In genomic region chr1:170907456-170908191, GRCm38 (mm10) we compare ENCODE assay signal across 9 mouse cellular contexts. TPM values are rescaled to one million over a fixed set of nuclear protein-coding genes. Genes with fewer than 3 reads are reported as not detected.
A peak's percentile ranks its signal among the peaks of the same experiment; 100 is the strongest.
DNase-seq lines count a peak whose midpoint lies in the region; ATAC-seq and TF ChIP-seq lines count a peak whose summit lies in the region.
"Had no signal": no experiment of that assay in that cellular context is flagged by ENCODE, and none has a peak within 500 bp of the region (broad histone marks: within the 10 kb centered on the region; RNA-seq: fewer than 3 reads in every experiment).

No protein-coding gene starts in this region.

- H3K27me3 ChIP-seq in forebrain, embryonic 14.5 days (replicated peaks; ENCODE audit: control insufficient read depth, insufficient read depth, low read length): peaks cover 44% of the 10 kb centered on the region
- peaks cover 35% of the 10 kb centered on the region for H3K27me3 ChIP-seq in intestine, postnatal 0 days (replicated peaks; ENCODE audit: control insufficient read depth, insufficient read depth, low read length)
- peaks cover 46% of the 10 kb centered on the region for H3K27me3 ChIP-seq in liver, embryonic 16.5 days (ENCODE audit: control insufficient read depth, insufficient read depth, low read depth, low read length)

- H3K27ac ChIP-seq in forebrain, embryonic 14.5 days (ENCODE audit: low read depth, low read length): no peak overlapping the region
- no peak overlapping the region for H3K27ac ChIP-seq in intestine, postnatal 0 days (ENCODE audit: low read depth, low read length)
- H3K27ac ChIP-seq in liver, embryonic 16.5 days (ENCODE audit: low read length): no peak overlapping the region

- TF ChIP-seq CTCF in intestine, postnatal 0 days (IDR thresholded peaks at IDR 0.05; ENCODE audit: low read depth): peak; percentile 17; the same call in 1 of the 2 replicates

- peak; percentile 83 for ATAC-seq in forebrain, embryonic 14.5 days
- ATAC-seq in intestine, postnatal 0 days: peak; percentile 38
- ATAC-seq in liver, embryonic 16.5 days (ENCODE audit: low read depth): no peak

- peak overlapping the region; percentile 53 for H3K4me3 ChIP-seq in forebrain, embryonic 14.5 days (ENCODE audit: low read depth, low read length)
- peak overlapping the region; percentile 35 for H3K4me3 ChIP-seq in intestine, postnatal 0 days (ENCODE audit: low read depth, low read length)
- H3K4me3 ChIP-seq in liver, embryonic 16.5 days (ENCODE audit: low read depth, low read length): peak overlapping the region; percentile 40
- H3K4me3 ChIP-seq: myocyte had no signal

- H3K9ac ChIP-seq in forebrain, embryonic 14.5 days (ENCODE audit: low read length): peak overlapping the region; percentile 67
- no peak overlapping the region for H3K9ac ChIP-seq in intestine, postnatal 0 days (ENCODE audit: low read depth, low read length)
- no peak overlapping the region for H3K9ac ChIP-seq in liver, embryonic 16.5 days (ENCODE audit: low read depth, low read length)

- under 1% methylated on average over 69 of the region's 71 CpGs for WGBS in forebrain, embryonic 14.5 days
- 4% methylated on average over 71 of the region's 71 CpGs for WGBS in intestine, postnatal 0 days
- 2% methylated on average over 71 of the region's 71 CpGs for WGBS in liver, embryonic 16.5 days (ENCODE audit: insufficient replicate concordance)

- peak overlapping the region; percentile 95 for H3K4me2 ChIP-seq in forebrain, embryonic 14.5 days (ENCODE audit: low read length)
- peak overlapping the region; percentile 71 for H3K4me2 ChIP-seq in intestine, postnatal 0 days (replicated peaks; ENCODE audit: low read depth)
- peak overlapping the region; percentile 51 for H3K4me2 ChIP-seq in liver, embryonic 16.5 days (ENCODE audit: low read depth, low read length)

- peaks cover 6% of the 10 kb centered on the region; the same call in 1 of the 2 replicates for H3K4me1 ChIP-seq in forebrain, embryonic 14.5 days (ENCODE audit: control insufficient read depth, insufficient read depth, low read length)
- no peaks in the 10 kb centered on the region; the same call in 1 of the 2 replicates for H3K4me1 ChIP-seq in intestine, postnatal 0 days (replicated peaks; ENCODE audit: control insufficient read depth, insufficient read depth, low read length)
- H3K4me1 ChIP-seq in liver, embryonic 16.5 days (ENCODE audit: control insufficient read depth, low read depth, low read length): peaks cover 7% of the 10 kb centered on the region

- H3K36me3 ChIP-seq in forebrain, embryonic 14.5 days (ENCODE audit: control insufficient read depth, insufficient read depth, low read length): no peaks in the 10 kb centered on the region
- no peaks in the 10 kb centered on the region for H3K36me3 ChIP-seq in intestine, postnatal 0 days (ENCODE audit: control insufficient read depth, insufficient read depth)
- H3K36me3 ChIP-seq in liver, embryonic 16.5 days (ENCODE audit: control insufficient read depth, insufficient read depth): no peaks in the 10 kb centered on the region

- DNase-seq in spleen, adult 12 weeks (ENCODE audit: low spot score): peak; percentile 8
- no peak for DNase-seq in spleen, postnatal 14 days (ENCODE audit: low spot score in 2 of 2)
- peak; percentile 51 for DNase-seq in cerebellum, adult 11 months
- peak; percentile 65 for DNase-seq in forebrain, embryonic 14.5 days (ENCODE audit: low spot score)
- peak; percentile 52 for DNase-seq in retina, embryonic 14.5 days (ENCODE audit: low spot score)
- DNase-seq in urinary bladder, postnatal 36 days (ENCODE audit: low spot score in 2 of 2): no peak

- no peaks in the 10 kb centered on the region for H3K9me3 ChIP-seq in forebrain, embryonic 14.5 days (replicated peaks; ENCODE audit: control insufficient read depth, low read length)
- H3K9me3 ChIP-seq in intestine, postnatal 0 days (ENCODE audit: control insufficient read depth): no peaks in the 10 kb centered on the region
- no peaks in the 10 kb centered on the region for H3K9me3 ChIP-seq in liver, embryonic 16.5 days (replicated peaks; ENCODE audit: control insufficient read depth, low read length)

RNA-seq across cellular contexts. Expression of gene Fcrlb, which starts 5.1 kb away (rescaled TPM):
- not detected in 2 replicates for polyA plus RNA-seq in forebrain, embryonic 14.5 days (2014; fragmentation: Nextera tagmentation; extraction: Ambion mirVana)
- polyA plus RNA-seq in intestine, postnatal 0 days (2015; fragmentation: Nextera tagmentation; extraction: Ambion mirVana): 0.12 and 0.20 TPM in 2 replicates
- polyA plus RNA-seq in liver, embryonic 16.5 days (2015; fragmentation: Nextera tagmentation; extraction: Ambion mirVana): 0.06 and 0.07 TPM in 2 replicates

RNA-seq across cellular contexts. Expression of gene Fcrla, which starts 19.8 kb away (rescaled TPM):
- polyA plus RNA-seq in forebrain, embryonic 14.5 days (2014; fragmentation: Nextera tagmentation; extraction: Ambion mirVana): not detected in 2 replicates
- polyA plus RNA-seq in intestine, postnatal 0 days (2015; fragmentation: Nextera tagmentation; extraction: Ambion mirVana): 0.13 TPM in 1 of 2 replicates, not detected in the other
- polyA plus RNA-seq in liver, embryonic 16.5 days (2015; fragmentation: Nextera tagmentation; extraction: Ambion mirVana): 0.67 and 1.3 TPM in 2 replicates
- polyA plus RNA-seq: myocyte had no signal

RNA-seq across cellular contexts. Expression of gene Dusp12, which starts 22.3 kb away (rescaled TPM):
- polyA plus RNA-seq in forebrain, embryonic 14.5 days (2014; fragmentation: Nextera tagmentation; extraction: Ambion mirVana): 36.8 and 39.7 TPM in 2 replicates
- polyA plus RNA-seq in intestine, postnatal 0 days (2015; fragmentation: Nextera tagmentation; extraction: Ambion mirVana): 65.1 and 79.2 TPM in 2 replicates
- polyA plus RNA-seq in liver, embryonic 16.5 days (2015; fragmentation: Nextera tagmentation; extraction: Ambion mirVana): 20.5 and 21.4 TPM in 2 replicates

RNA-seq across cellular contexts. Expression of gene Gm26620, which starts 22.8 kb away (rescaled TPM):
- 0.29 and 0.64 TPM in 2 replicates for polyA plus RNA-seq in forebrain, embryonic 14.5 days (2014; fragmentation: Nextera tagmentation; extraction: Ambion mirVana)
- 9.5 and 9.7 TPM in 2 replicates for polyA plus RNA-seq in intestine, postnatal 0 days (2015; fragmentation: Nextera tagmentation; extraction: Ambion mirVana)
- 0.42 and 0.44 TPM in 2 replicates for polyA plus RNA-seq in liver, embryonic 16.5 days (2015; fragmentation: Nextera tagmentation; extraction: Ambion mirVana)

RNA-seq across cellular contexts. Expression of gene Atf6, which starts 40.1 kb away (rescaled TPM):
- 7.5 and 8.9 TPM in 2 replicates for polyA plus RNA-seq in forebrain, embryonic 14.5 days (2014; fragmentation: Nextera tagmentation; extraction: Ambion mirVana)
- polyA plus RNA-seq in intestine, postnatal 0 days (2015; fragmentation: Nextera tagmentation; extraction: Ambion mirVana): 5.4 and 6.2 TPM in 2 replicates
- 6.4 and 6.9 TPM in 2 replicates for polyA plus RNA-seq in liver, embryonic 16.5 days (2015; fragmentation: Nextera tagmentation; extraction: Ambion mirVana)

Comparison
In these comparisons a context has a peak if more than half of its experiments do, and no peak if none do; other contexts are left out.
1. DNase-seq: peak in spleen, adult 12 weeks (single experiment), cerebellum, adult 11 months (single experiment), forebrain, embryonic 14.5 days (single experiment) and retina, embryonic 14.5 days (single experiment); none in spleen, postnatal 14 days (0 of 2) and urinary bladder, postnatal 36 days (0 of 2).
2. Peak in every context shown above with its lines, with median percentiles within 50 percentile points of each other: H3K4me2 ChIP-seq and H3K4me3 ChIP-seq.